Mouse (Mus musculus) embryonic facial prominence, embryonic 13.5 days (tissue): Measurements from ENCODE around the gene Prr29. TPM values are rescaled to one million over a fixed set of nuclear protein-coding genes. Genes with fewer than 3 reads are reported as not detected.

ENCODE experiments used
- ATAC-seq: fragments of 200-750 bp; cut with Nextera tagmentation; 2 replicates; pipeline ENCODE4 v1.8.0; 2017; ENCODE audit warnings: low read depth; ENCODE audit not compliant: insufficient number of reproducible peaks, insufficient read depth, low FRiP score, low TSS enrichment
- H3K27ac ChIP-seq: fragments of 300-500 bp; sonication (generic); 2 replicates; pipeline ENCODE4 v1.5.1; 2015; ENCODE audit warnings: moderate library complexity, mild to moderate bottlenecking, inconsistent platforms
- H3K27me3 ChIP-seq: fragments of 300-500 bp; sonication (generic); 2 replicates; pipeline ENCODE4 v1.6.1; 2015; ENCODE audit warnings: mild to moderate bottlenecking, inconsistent platforms
- H3K36me3 ChIP-seq: fragments of 300-500 bp; sonication (generic); 2 replicates; pipeline ENCODE4 v1.6.1; 2015; ENCODE audit warnings: mild to moderate bottlenecking, inconsistent platforms
- H3K4me1 ChIP-seq: fragments of 300-500 bp; sonication (generic); 2 replicates; pipeline ENCODE4 v1.6.1; 2015; ENCODE audit warnings: inconsistent platforms
- H3K4me2 ChIP-seq: fragments of 300-500 bp; sonication (generic); 2 replicates; pipeline ENCODE4 v1.6.1; 2015; ENCODE audit warnings: moderate library complexity, mild to moderate bottlenecking, inconsistent platforms
- H3K4me3 ChIP-seq: fragments of 300-500 bp; sonication (generic); 2 replicates; pipeline ENCODE4 v1.5.1; 2015; ENCODE audit warnings: mild to moderate bottlenecking, inconsistent platforms
- H3K9ac ChIP-seq: fragments of 300-500 bp; sonication (generic); 2 replicates; pipeline ENCODE4 v1.6.1; 2015; ENCODE audit warnings: mild to moderate bottlenecking, inconsistent platforms
- H3K9me3 ChIP-seq: fragments of 300-500 bp; sonication (generic); 2 replicates; pipeline ENCODE4 v1.6.1; 2016; ENCODE audit warnings: inconsistent platforms
- WGBS: fragments of 180-500 bp; shearing (Covaris S2); methylation state at CpG from one replicate; pipeline ENCODE4 v1.1.7; 2015; ENCODE audit warnings: mixed read lengths; 5-methylcytosine and 5-hydroxymethylcytosine counted together
- polyA plus RNA-seq: library from polyadenylated mRNA; unstranded; fragments of >200 nt; fragmentation: Nextera tagmentation; extraction: Ambion mirVana; gene quantifications from 2 replicates; pipeline ENCODE4 v1.2.1, GENCODE M21; 2015

Gene Prr29
- 0.33 TPM in 1 of 2 replicates, not detected in the other for polyA plus RNA-seq

- ATAC-seq, result no peak
Measured at GRCm38 (mm10) chr11:106365366-106365765, at the start of gene Prr29. Gene Prr29, plus strand, starts transcription at chr11:106365472.

GRCm38 (mm10) chr11:106316416-106316815 lies 48.9 kb upstream of the Prr29 start:
- H3K27ac ChIP-seq, result no peak overlapping the region
- no peaks in the 10 kb centered on the region for H3K27me3 ChIP-seq
- peaks cover 49% of the 10 kb centered on the region for H3K4me1 ChIP-seq
- ATAC-seq, result no peak
- H3K4me3 ChIP-seq, result no peak overlapping the region
- no peak overlapping the region for H3K4me2 ChIP-seq
- no peak overlapping the region for H3K9ac ChIP-seq
- no peaks in the 10 kb centered on the region for H3K36me3 ChIP-seq
- no peaks in the 10 kb centered on the region for H3K9me3 ChIP-seq
- 17% methylated on average over 1 of the region's 1 CpGs for WGBS

More at GRCm38 (mm10) chr11:106365366-106365765, at the start of gene Prr29:
- Histone ChIP-seq H3K9me3 (no peaks in the 10 kb centered on the region), H3K36me3 (no peaks in the 10 kb centered on the region), H3K4me3 (no peak within 1 kb of the TSS), H3K4me1 (peaks cover 20% of the 10 kb centered on the region), H3K9ac (peak within 1 kb of the TSS; percentile 33; the same call in 1 of the 2 replicates), H3K4me2 (peak within 1 kb of the TSS; percentile 35), H3K27me3 (no peaks in the 10 kb centered on the region), H3K27ac (no peak within 1 kb of the TSS; the same call in 1 of the 2 replicates)
- WGBS, result 59% methylated on average over 10 of the region's 10 CpGs

GRCm38 (mm10) chr11:106317801-106318200 lies 47.5 kb upstream of the Prr29 start:
- ATAC-seq, result no peak

GRCm38 (mm10) chr11:106318406-106319366 lies 46.6 kb upstream of the Prr29 start:
- Histone ChIP-seq H3K4me2 (no peak overlapping the region), H3K27me3 (no peaks in the 10 kb centered on the region), H3K4me1 (peaks cover 43% of the 10 kb centered on the region), H3K36me3 (no peaks in the 10 kb centered on the region), H3K9me3 (no peaks in the 10 kb centered on the region), H3K4me3 (no peak overlapping the region), H3K27ac (no peak overlapping the region), H3K9ac (no peak overlapping the region)
- no peak for ATAC-seq
- 61% methylated on average over 21 of the region's 21 CpGs for WGBS

More at GRCm38 (mm10) chr11:106317801-106318200, 47.5 kb upstream of the Prr29 start:
- Histone ChIP-seq H3K9ac (no peak overlapping the region), H3K9me3 (no peaks in the 10 kb centered on the region), H3K4me2 (no peak overlapping the region), H3K36me3 (no peaks in the 10 kb centered on the region), H3K4me1 (peaks cover 49% of the 10 kb centered on the region), H3K27me3 (no peaks in the 10 kb centered on the region), H3K27ac (no peak overlapping the region; the same call in 1 of the 2 replicates), H3K4me3 (no peak overlapping the region)
- 75% methylated on average over 7 of the region's 7 CpGs for WGBS

- 76% methylated on average over 5 of the region's 5 CpGs for WGBS
- Histone ChIP-seq H3K27ac (no peak overlapping the region), H3K4me3 (no peak overlapping the region), H3K4me1 (peaks cover 20% of the 10 kb centered on the region), H3K4me2 (no peak overlapping the region), H3K27me3 (no peaks in the 10 kb centered on the region), H3K36me3 (no peaks in the 10 kb centered on the region), H3K9me3 (no peaks in the 10 kb centered on the region), H3K9ac (no peak overlapping the region)
- ATAC-seq, result no peak
Measured at GRCm38 (mm10) chr11:106324858-106325257, 40.4 kb upstream of the Prr29 start.

GRCm38 (mm10) chr11:106325566-106326206 lies 39.6 kb upstream of the Prr29 start:
- no peaks in the 10 kb centered on the region for H3K36me3 ChIP-seq
- H3K9me3 ChIP-seq, result no peaks in the 10 kb centered on the region
- no peak for ATAC-seq
- WGBS, result 61% methylated on average over 8 of the region's 8 CpGs
- no peak overlapping the region for H3K4me3 ChIP-seq
- no peak overlapping the region for H3K4me2 ChIP-seq
- no peak overlapping the region for H3K9ac ChIP-seq
- H3K4me1 ChIP-seq, result peaks cover 20% of the 10 kb centered on the region
- H3K27ac ChIP-seq, result no peak overlapping the region
- H3K27me3 ChIP-seq, result no peaks in the 10 kb centered on the region

- Histone ChIP-seq H3K4me1 (peaks cover 20% of the 10 kb centered on the region), H3K4me3 (no peak overlapping the region), H3K9me3 (no peaks in the 10 kb centered on the region), H3K9ac (no peak overlapping the region), H3K27me3 (no peaks in the 10 kb centered on the region), H3K36me3 (no peaks in the 10 kb centered on the region), H3K27ac (no peak overlapping the region), H3K4me2 (no peak overlapping the region)
- ATAC-seq, result no peak
- 86% methylated on average over 8 of the region's 8 CpGs for WGBS
Measured at GRCm38 (mm10) chr11:106326475-106326874, 38.8 kb upstream of the Prr29 start.

DNA sequence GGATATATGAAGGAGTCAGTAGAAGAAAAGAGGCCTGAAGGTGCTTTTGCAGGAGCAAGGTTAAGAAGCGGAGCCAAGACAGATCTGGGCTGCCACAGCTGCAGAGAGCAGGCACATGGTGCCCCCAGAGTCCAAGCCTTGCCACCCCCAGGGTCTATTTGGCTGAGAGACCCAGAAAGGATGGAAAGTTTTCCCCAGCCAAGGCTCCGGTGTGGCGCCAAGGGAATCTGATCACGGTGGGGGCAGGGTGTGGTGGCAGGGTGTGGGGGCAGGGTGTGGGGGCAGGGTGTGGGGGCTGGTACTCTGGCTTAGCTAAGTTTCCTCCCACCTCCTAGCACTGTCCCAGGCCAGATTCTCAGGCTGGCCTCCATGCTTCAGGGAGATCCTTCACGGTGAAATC lies 36.8 kb upstream of the Prr29 start:
- Histone ChIP-seq H3K4me1 (peaks cover 24% of the 10 kb centered on the region), H3K27me3 (no peaks in the 10 kb centered on the region), H3K27ac (no peak overlapping the region), H3K4me2 (no peak overlapping the region), H3K36me3 (no peaks in the 10 kb centered on the region), H3K9me3 (no peaks in the 10 kb centered on the region), H3K4me3 (no peak overlapping the region), H3K9ac (peak overlapping the region; percentile 28; the same call in 1 of the 2 replicates)
- WGBS, result 44% methylated on average over 5 of the region's 5 CpGs
- ATAC-seq, result 0 out of 2 replicates have a peak, but pooled peaks have one; percentile 32

DNA sequence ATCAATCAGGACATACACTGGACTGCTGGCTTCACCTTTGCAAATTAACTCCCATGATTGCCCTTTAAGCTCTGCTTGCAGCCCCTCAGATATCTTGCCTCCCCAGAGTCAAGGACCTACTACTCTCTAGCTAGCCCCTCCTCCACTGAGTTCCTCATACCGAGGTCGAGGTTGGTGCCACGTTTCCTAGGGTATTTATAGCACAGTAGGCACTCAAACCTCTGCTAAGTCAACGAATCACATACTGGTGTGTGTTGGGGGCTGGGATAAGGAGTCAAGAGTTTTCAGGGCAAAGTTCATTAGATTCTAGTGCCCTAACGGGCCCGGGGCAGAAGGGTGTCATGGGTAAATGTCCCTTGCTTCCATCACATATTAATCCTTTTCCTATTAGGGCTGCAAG lies 36.1 kb upstream of the Prr29 start:
- Histone ChIP-seq H3K4me1 (peaks cover 27% of the 10 kb centered on the region), H3K9ac (0 out of 2 replicates have a peak overlapping the region, but pooled peaks have one; percentile 28), H3K27ac (no peak overlapping the region), H3K4me2 (no peak overlapping the region), H3K36me3 (no peaks in the 10 kb centered on the region), H3K4me3 (no peak overlapping the region), H3K27me3 (no peaks in the 10 kb centered on the region), H3K9me3 (no peaks in the 10 kb centered on the region)
- WGBS, result 71% methylated on average over 6 of the region's 6 CpGs
- ATAC-seq, result no peak

- Histone ChIP-seq H3K4me1 (peaks cover 28% of the 10 kb centered on the region), H3K9ac (no peak overlapping the region), H3K9me3 (no peaks in the 10 kb centered on the region), H3K4me2 (no peak overlapping the region), H3K4me3 (no peak overlapping the region), H3K27ac (no peak overlapping the region), H3K36me3 (no peaks in the 10 kb centered on the region), H3K27me3 (no peaks in the 10 kb centered on the region)
- 67% methylated on average over 7 of the region's 7 CpGs for WGBS
- ATAC-seq, result no peak
Measured at GRCm38 (mm10) chr11:106329682-106330081, 35.6 kb upstream of the Prr29 start.

GRCm38 (mm10) chr11:106332458-106332857 lies 32.8 kb upstream of the Prr29 start:
- WGBS, result 49% methylated on average over 4 of the region's 4 CpGs
- Histone ChIP-seq H3K4me2 (no peak overlapping the region), H3K9ac (no peak overlapping the region), H3K4me3 (no peak overlapping the region), H3K27me3 (no peaks in the 10 kb centered on the region), H3K36me3 (no peaks in the 10 kb centered on the region), H3K27ac (no peak overlapping the region), H3K9me3 (no peaks in the 10 kb centered on the region), H3K4me1 (peaks cover 26% of the 10 kb centered on the region)
- no peak for ATAC-seq
